Mouse (Mus musculus): Measurements from ENCODE around the gene Parn.

- TF ChIP-seq CTCF (IDR thresholded peaks at IDR 0.05; ENCODE audit: low read depth), result no peak
- TF ChIP-seq EP300 (IDR thresholded peaks at IDR 0.05; ENCODE audit: low read depth), result no peak
These were observed 151.8 kb downstream of the Parn start for GRCm38 (mm10) chr16:13516214-13516613.
